Mouse (Mus musculus): ENCODE data around the gene Acsl1.

GRCm38 (mm10) chr8:46499376-46500061, 28.7 kb downstream of the Acsl1 start:
- TF ChIP-seq CTCF (IDR thresholded peaks at IDR 0.05; ENCODE audit: control insufficient read depth, insufficient read depth, low read length) (no peak), POLR2A (IDR thresholded peaks at IDR 0.05; ENCODE audit: borderline replicate concordance, control insufficient read depth, low read depth, low read length) (0 out of 2 replicates have a peak, but pooled peaks have one; percentile 20)

Data from bone marrow, adult 2 months (tissue).